Mouse (Mus musculus): Measurements from ENCODE around the gene Abcb5. TPM values are rescaled to one million over a fixed set of nuclear protein-coding genes. Genes with fewer than 3 reads are reported as not detected.

Gene Abcb5
- under 1 TPM in 1 of 2 experiments, not detected in 1; 0.20 TPM for polyA plus RNA-seq (2017; shearing (Covaris generic))

DNA sequence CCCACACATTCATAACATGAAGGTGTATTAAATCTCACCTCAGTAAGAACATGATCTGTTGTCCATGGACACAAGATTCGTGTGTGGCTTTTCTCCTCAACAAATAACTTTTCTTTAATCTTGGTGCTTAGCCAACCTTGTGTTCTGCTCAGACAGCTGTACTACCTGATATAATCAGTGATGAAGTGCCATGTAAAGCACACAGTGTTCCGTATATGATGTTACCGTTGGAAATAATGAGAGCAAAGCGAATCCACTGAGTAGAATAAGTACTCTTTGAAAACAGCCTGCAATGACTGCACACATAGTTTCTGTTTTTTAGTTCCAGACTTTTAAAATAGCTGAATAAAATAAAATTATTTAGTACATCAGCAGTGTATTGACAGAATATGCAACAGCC, at the start of gene Abcb5:
TSS of gene Abcb5 (minus strand) at position 101 of the 400 bp plus-strand sequence.

GRCm38 (mm10) chr12:118846221-118846620, 120.0 kb downstream of the Abcb5 start, which contains the start of gene Sp8:
Gene Sp8, plus strand, starts transcription at chr12:118846329.

Other genes starting within 250 kb of the Abcb5 start
- gene Sp8, start 120.1 kb downstream of the Abcb5 start, polyA plus RNA-seq (2017; shearing (Covaris generic)): not detected

All from inflammation-experienced regulatory T-cells (primary cell).